Mouse (Mus musculus): Measurements from ENCODE around the gene Smim27.

DNA sequence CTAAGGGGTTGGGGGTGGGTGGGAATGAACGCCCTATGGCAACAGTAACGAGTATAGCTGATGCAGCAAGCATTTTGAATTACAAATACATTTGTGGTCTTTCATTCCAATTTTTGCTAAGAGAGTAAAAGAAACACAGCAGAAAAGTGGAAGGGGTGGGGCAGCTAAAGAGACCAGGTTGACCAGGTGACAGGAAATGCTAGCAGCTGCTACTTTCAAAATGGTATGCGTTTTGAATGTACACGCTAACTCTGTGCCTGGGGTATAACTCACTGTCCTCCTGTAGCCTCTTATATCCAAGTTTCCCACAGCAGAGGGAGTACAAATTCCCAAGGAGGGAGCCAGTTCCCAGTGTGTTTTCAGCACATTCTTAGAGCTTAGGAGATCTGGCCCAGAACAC is 32.5 kb upstream of the Smim27 start:
- no peak for TF ChIP-seq CTCF (IDR thresholded peaks at IDR 0.05; ENCODE audit: low read depth, low read length)
- no peak for TF ChIP-seq GATA1 (IDR thresholded peaks at IDR 0.05; ENCODE audit: borderline replicate concordance, low read length)
